Mouse (Mus musculus) E14TG2a.4 (cell line): ENCODE measurements around the gene Ash1l.

Experiments used
- CTCF ChIP-seq: conservative IDR thresholded peaks from 2 replicates; pipeline ENCODE4 v1.5.1; 2014; ENCODE audit warnings: low read length
- NANOG ChIP-seq: IDR thresholded peaks from 2 replicates; pipeline ENCODE4 v1.6.1; 2014; ENCODE audit warnings: borderline replicate concordance, low read length, mixed read lengths
- POU5F1 ChIP-seq: IDR thresholded peaks from 2 replicates; pipeline ENCODE4 v1.6.1; 2014; ENCODE audit warnings: low read length, borderline replicate concordance

- TF ChIP-seq CTCF (no peak), POU5F1 (no peak), NANOG (no peak)
These were observed 127.0 kb downstream of the Ash1l start for GRCm38 (mm10) chr3:89077383-89077782.
